Mouse (Mus musculus) gastrocnemius, adult 8-10 months (tissue): ENCODE measurements at regions not wholly inside any gene's neighbourhood (a gene's known extent, or its start where the extent isn't known, plus 50 kb on each side); places are given as distances from the start of the nearest gene placed in this dataset.

Experiments used
- DNase-seq, 2 experiments: peaks; one replicate each; pipeline ENCODE4 v3.0.0; 2022; ENCODE audit warnings: low spot score in 2 of 2

- peak in 1 of 2 experiments; percentile 2 for DNase-seq
These were observed 566.6 kb upstream of the Gm21863 start for GRCm38 (mm10) chr12:19387706-19388105.
